Mouse (Mus musculus) left cerebral cortex, adult 2 months (tissue): Measurements from ENCODE around the gene Map3k14. TPM values are rescaled to one million over a fixed set of nuclear protein-coding genes. Genes with fewer than 3 reads are reported as not detected.
A peak's percentile ranks its signal among the peaks of the same experiment; 100 is the strongest.
"Not testable (repeated sequence)": the region's sequence is repeated elsewhere in the genome, so short reads cannot be mapped to it uniquely, and the experiment has no call there.

ENCODE experiments used
- DNase-seq, 2 experiments: peaks; one replicate each; pipeline ENCODE4 v3.0.0; 2021 to 2022; ENCODE audit warnings: low spot score in 2 of 2, mixed read lengths in 1 of 2; ENCODE audit errors: extremely low spot score in 1 of 2
- H3K27ac ChIP-seq: fragments of 200-600 bp; 2 replicates; pipeline ENCODE4 v1.8.1; 2022
- H3K4me3 ChIP-seq: fragments of 200-600 bp; 2 replicates; pipeline ENCODE4 v1.8.1; 2022
- CTCF ChIP-seq: fragments of 200-600 bp; IDR thresholded peaks from 2 replicates; pipeline ENCODE4 v1.8.1; 2022; ENCODE audit warnings: antibody characterized with exemption, mild to moderate bottlenecking, moderate library complexity
- intact Hi-C: fragments of 180-260 bp; cut with DNase I; formaldehyde crosslinking; loops from one replicate; pipeline ENCODE4 v1.15.1; 2025
- total RNA-seq, 2 experiments: library from RNA; stranded (reverse); gene quantifications; 2 replicates each; pipeline ENCODE4 v1.2.3; 2021

The Map3k14 gene
- total RNA-seq, 2 experiments from 2014 or later = 4.4 to 4.9 TPM

GRCm38 (mm10) chr11:103237757-103238156, 29.5 kb downstream of the Map3k14 start:
- Histone ChIP-seq H3K4me3 (no peak overlapping the region), H3K27ac (no peak overlapping the region)
- intact Hi-C loops = no loop called here
- no peak for DNase-seq
- peak; percentile 21 for TF ChIP-seq CTCF

- no peak for DNase-seq
- Histone ChIP-seq H3K4me3 (no peak overlapping the region), H3K27ac (no peak overlapping the region)
- intact Hi-C loops = no loop called here
- no peak for TF ChIP-seq CTCF
Observed at GRCm38 (mm10) chr11:103236903-103237302, 30.4 kb downstream of the Map3k14 start.

- H3K4me3 ChIP-seq = no peak overlapping the region
- no peak for TF ChIP-seq CTCF
- intact Hi-C loops = no loop called here
Observed at GRCm38 (mm10) chr11:103236431-103236830, 30.8 kb downstream of the Map3k14 start.

GRCm38 (mm10) chr11:103235702-103236101, 31.6 kb downstream of the Map3k14 start:
- TF ChIP-seq CTCF = no peak
- DNase-seq = no peak
- no peak overlapping the region for H3K4me3 ChIP-seq
- intact Hi-C loops = no loop called here
- no peak overlapping the region for H3K27ac ChIP-seq

More at GRCm38 (mm10) chr11:103236431-103236830, 30.8 kb downstream of the Map3k14 start:
- no peak for DNase-seq
- H3K27ac ChIP-seq = no peak overlapping the region

GRCm38 (mm10) chr11:103234447-103234846, 32.8 kb downstream of the Map3k14 start:
- no peak for DNase-seq
- TF ChIP-seq CTCF = no peak
- intact Hi-C loops = no loop called here
- no peak overlapping the region for H3K27ac ChIP-seq
- no peak overlapping the region for H3K4me3 ChIP-seq

- Histone ChIP-seq H3K27ac (no peak overlapping the region), H3K4me3 (no peak overlapping the region)
- TF ChIP-seq CTCF = peak; percentile 91
- intact Hi-C loops = loop anchor here (1.0 kb wide), 2 partner anchors 34 to 92 kb away; partner anchors contain the start of gene Map3k14
- peak; percentile 77 to 78 for DNase-seq
Observed at GRCm38 (mm10) chr11:103232966-103233365, 34.3 kb downstream of the Map3k14 start.

GRCm38 (mm10) chr11:103231367-103231766, 35.9 kb downstream of the Map3k14 start:
- DNase-seq = no peak
- no peak overlapping the region for H3K4me3 ChIP-seq
- no peak overlapping the region for H3K27ac ChIP-seq
- intact Hi-C loops = no loop called here
- no peak for TF ChIP-seq CTCF

- Histone ChIP-seq H3K4me3 (no peak overlapping the region), H3K27ac (no peak overlapping the region)
- intact Hi-C loops = no loop called here
- DNase-seq = no peak
- TF ChIP-seq CTCF = no peak
Observed at GRCm38 (mm10) chr11:103230626-103231025, 36.6 kb downstream of the Map3k14 start.

- Histone ChIP-seq H3K27ac (no peak overlapping the region), H3K4me3 (no peak overlapping the region)
- DNase-seq = no peak
- intact Hi-C loops = no loop called here
- TF ChIP-seq CTCF = peak; percentile 21
Observed at GRCm38 (mm10) chr11:103229608-103230007, 37.7 kb downstream of the Map3k14 start.

- peak overlapping the region; percentile 84 for H3K27ac ChIP-seq
- TF ChIP-seq CTCF = no peak
- intact Hi-C loops = no loop called here
- no peak overlapping the region for H3K4me3 ChIP-seq
- DNase-seq = no peak
Observed at GRCm38 (mm10) chr11:103223951-103224456, 43.3 kb downstream of the Map3k14 start.

- Histone ChIP-seq H3K27ac (peak overlapping the region; percentile 84), H3K4me3 (no peak overlapping the region)
- TF ChIP-seq CTCF = no peak
- intact Hi-C loops = no loop called here
- DNase-seq = peak in 1 of 2 experiments; percentile 30
Observed at GRCm38 (mm10) chr11:103223444-103223843, 43.8 kb downstream of the Map3k14 start.

GRCm38 (mm10) chr11:103222718-103223117, 44.6 kb downstream of the Map3k14 start:
- H3K27ac ChIP-seq, DNase-seq, intact Hi-C loops, H3K4me3 ChIP-seq: not testable (repeated sequence)

GRCm38 (mm10) chr11:103221437-103221836, 45.8 kb downstream of the Map3k14 start:
- no peak for TF ChIP-seq CTCF
- intact Hi-C loops = no loop called here

More at GRCm38 (mm10) chr11:103221437-103221836, 45.8 kb downstream of the Map3k14 start:
- no peak overlapping the region for H3K4me3 ChIP-seq
- DNase-seq = no peak
- no peak overlapping the region for H3K27ac ChIP-seq
